Mouse (Mus musculus): ENCODE measurements at regions not wholly inside any gene's neighbourhood (a gene's known extent, or its start where the extent isn't known, plus 50 kb on each side); places are given as distances from the start of the nearest gene placed in this dataset.

DNA sequence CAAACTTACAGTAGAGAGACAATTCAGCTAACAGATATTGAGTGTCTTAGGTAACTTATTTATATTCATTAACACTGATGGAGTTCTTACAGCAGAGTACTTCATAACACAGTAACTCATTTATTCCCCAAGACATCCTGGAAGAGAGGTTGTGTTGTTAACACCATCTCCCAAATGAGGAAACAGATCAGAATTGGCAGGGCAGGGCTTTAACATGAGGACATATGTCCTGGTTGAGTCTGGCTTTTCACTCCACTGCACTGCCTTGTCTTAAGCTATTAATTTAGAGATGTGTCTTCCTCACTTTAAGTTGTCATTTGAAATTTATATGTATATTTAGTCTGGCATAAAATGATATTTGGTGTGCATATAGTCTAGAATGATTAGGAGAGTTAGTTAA, 292.4 kb upstream of the Ndst3 start:
- no peaks in the 10 kb centered on the region for H3K36me3 ChIP-seq (ENCODE audit: insufficient read depth)
- H3K27me3 ChIP-seq (ENCODE audit: insufficient read depth, low read length), result no peaks in the 10 kb centered on the region
- DNase-seq (no peak), ATAC-seq (no peak)
- no peak for TF ChIP-seq CTCF (IDR thresholded peaks at IDR 0.05; ENCODE audit: low read depth)
- H3K9me3 ChIP-seq (ENCODE audit: low read length), result no peaks in the 10 kb centered on the region
- no peak overlapping the region for H3K27ac ChIP-seq (ENCODE audit: low read depth, low read length)
- no peak overlapping the region for H3K9ac ChIP-seq
- no peak overlapping the region for H3K4me2 ChIP-seq (ENCODE audit: low read depth)
- no peaks in the 10 kb centered on the region for H3K4me1 ChIP-seq (ENCODE audit: insufficient read depth)
- no peak overlapping the region for H3K4me3 ChIP-seq (ENCODE audit: low read depth, low read length)

DNA sequence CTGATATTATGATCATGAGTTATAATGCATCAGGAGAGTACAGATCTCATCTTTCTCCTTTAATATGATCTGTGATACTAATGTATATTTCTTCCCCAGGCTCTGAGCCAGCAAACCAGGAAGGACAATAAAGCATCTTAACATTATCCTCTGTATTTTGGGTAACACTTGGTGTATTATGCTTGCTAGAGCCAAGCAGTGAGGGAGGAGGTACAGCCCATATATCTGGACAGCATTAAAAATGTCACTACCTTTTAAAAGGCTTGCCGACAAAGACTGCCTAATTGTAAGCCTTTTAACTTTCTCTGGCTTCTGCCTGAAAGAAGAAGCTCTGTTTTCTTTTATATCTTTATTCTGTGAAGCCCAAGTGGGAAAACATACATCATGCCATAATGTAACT, 292.9 kb upstream of the Ndst3 start:
- TF ChIP-seq CTCF (IDR thresholded peaks at IDR 0.05; ENCODE audit: low read depth), result no peak
- Histone ChIP-seq H3K9ac (no peak overlapping the region), H3K4me2 (ENCODE audit: low read depth) (no peak overlapping the region), H3K4me1 (ENCODE audit: insufficient read depth) (no peaks in the 10 kb centered on the region), H3K27ac (ENCODE audit: low read depth, low read length) (no peak overlapping the region), H3K27me3 (ENCODE audit: insufficient read depth, low read length) (no peaks in the 10 kb centered on the region), H3K9me3 (ENCODE audit: low read length) (no peaks in the 10 kb centered on the region), H3K36me3 (ENCODE audit: insufficient read depth) (no peaks in the 10 kb centered on the region), H3K4me3 (ENCODE audit: low read depth, low read length) (no peak overlapping the region)
- DNase-seq (no peak), ATAC-seq (no peak)
- WGBS, result 51% methylated on average over 1 of the region's 1 CpGs

DNA sequence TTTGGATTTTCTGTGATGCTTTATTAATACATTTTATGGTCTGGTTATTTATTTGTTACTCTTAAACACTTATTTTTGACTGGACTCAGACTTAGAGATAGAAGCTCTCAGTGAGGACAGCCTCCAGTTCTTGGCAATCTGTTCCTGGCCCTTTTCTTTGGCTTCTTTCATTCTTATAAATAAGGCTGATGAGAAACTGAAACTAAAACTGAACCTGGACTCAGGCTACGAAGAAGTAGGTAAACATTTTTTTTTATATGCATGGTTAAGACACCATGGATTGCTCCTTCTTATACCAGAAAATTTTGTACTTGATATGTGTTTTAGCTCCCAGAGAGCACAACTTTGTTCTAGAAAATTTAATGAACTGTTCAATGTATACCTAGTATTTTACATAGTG, 293.4 kb upstream of the Ndst3 start:
- 53% methylated on average over 1 of the region's 1 CpGs for WGBS
- Histone ChIP-seq H3K27me3 (ENCODE audit: insufficient read depth, low read length) (no peaks in the 10 kb centered on the region), H3K36me3 (ENCODE audit: insufficient read depth) (no peaks in the 10 kb centered on the region), H3K4me1 (ENCODE audit: insufficient read depth) (no peaks in the 10 kb centered on the region), H3K9ac (no peak overlapping the region), H3K4me3 (ENCODE audit: low read depth, low read length) (no peak overlapping the region), H3K27ac (ENCODE audit: low read depth, low read length) (no peak overlapping the region), H3K4me2 (ENCODE audit: low read depth) (no peak overlapping the region), H3K9me3 (ENCODE audit: low read length) (no peaks in the 10 kb centered on the region)
- DNase-seq, result no peak
- TF ChIP-seq CTCF (IDR thresholded peaks at IDR 0.05; ENCODE audit: low read depth), result no peak
- no peak for ATAC-seq

GRCm38 (mm10) chr3:123999957-124000616, 309.4 kb upstream of the Ndst3 start:
- no peaks in the 10 kb centered on the region for H3K4me1 ChIP-seq (ENCODE audit: insufficient read depth)
- WGBS, result 84% methylated on average over 3 of the region's 3 CpGs
- no peaks in the 10 kb centered on the region for H3K9me3 ChIP-seq (ENCODE audit: low read length)
- H3K9ac ChIP-seq, result no peak overlapping the region
- TF ChIP-seq CTCF (IDR thresholded peaks at IDR 0.05; ENCODE audit: low read depth), result no peak
- ATAC-seq (no peak), DNase-seq (no peak)
- no peaks in the 10 kb centered on the region for H3K27me3 ChIP-seq (ENCODE audit: insufficient read depth, low read length)
- H3K4me3 ChIP-seq (ENCODE audit: low read depth, low read length), result no peak overlapping the region
- H3K36me3 ChIP-seq (ENCODE audit: insufficient read depth), result no peaks in the 10 kb centered on the region
- no peak overlapping the region for H3K4me2 ChIP-seq (ENCODE audit: low read depth)
- no peak overlapping the region for H3K27ac ChIP-seq (ENCODE audit: low read depth, low read length)

DNA sequence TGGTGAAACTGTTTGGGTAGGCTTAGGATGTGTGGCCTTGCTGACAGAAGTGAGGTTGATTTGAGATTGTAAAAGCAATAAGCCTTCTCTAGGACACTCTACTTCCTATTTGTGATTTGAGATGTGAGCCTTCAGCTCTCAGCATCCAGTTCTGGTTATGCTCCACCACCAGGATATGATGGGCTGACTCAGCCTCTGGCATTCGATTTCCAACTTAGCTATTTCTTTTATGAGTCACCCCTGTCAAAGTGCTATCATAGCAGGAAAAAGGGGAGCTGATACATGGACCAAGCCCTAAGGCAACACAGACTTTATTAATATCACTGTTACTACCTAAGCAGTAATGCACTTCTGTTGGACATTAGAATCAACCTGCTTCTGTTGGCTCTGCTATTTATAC, 310.2 kb upstream of the Ndst3 start:
- H3K27me3 ChIP-seq (ENCODE audit: insufficient read depth, low read length), result no peaks in the 10 kb centered on the region
- H3K4me2 ChIP-seq (ENCODE audit: low read depth), result no peak overlapping the region
- no peak overlapping the region for H3K4me3 ChIP-seq (ENCODE audit: low read depth, low read length)
- no peaks in the 10 kb centered on the region for H3K4me1 ChIP-seq (ENCODE audit: insufficient read depth)
- no peaks in the 10 kb centered on the region for H3K36me3 ChIP-seq (ENCODE audit: insufficient read depth)
- H3K27ac ChIP-seq (ENCODE audit: low read depth, low read length), result no peak overlapping the region
- no peak for DNase-seq
- no peak overlapping the region for H3K9ac ChIP-seq
- no peaks in the 10 kb centered on the region for H3K9me3 ChIP-seq (ENCODE audit: low read length)
- ATAC-seq, result no peak
- WGBS, result 79% methylated on average over 1 of the region's 1 CpGs
- no peak for TF ChIP-seq CTCF (IDR thresholded peaks at IDR 0.05; ENCODE audit: low read depth)

DNA sequence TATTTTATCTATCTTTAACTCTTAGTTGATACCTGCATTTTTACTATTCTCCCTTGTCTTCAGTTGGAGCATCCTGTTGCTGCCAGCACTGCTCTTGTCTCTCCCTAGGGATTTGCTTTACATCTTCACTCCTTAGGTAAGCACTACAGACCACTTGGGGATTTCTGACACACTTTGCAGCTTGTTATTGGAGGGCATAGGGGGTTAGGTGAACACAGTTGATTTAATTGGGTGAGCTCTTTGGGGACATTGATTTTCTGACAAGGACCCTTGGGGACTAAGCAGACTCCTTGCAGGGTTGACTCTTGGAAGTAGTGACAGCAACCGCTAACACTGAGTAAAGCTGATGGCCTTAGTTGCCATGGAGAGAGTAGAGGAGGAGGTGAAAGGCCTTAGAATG, 309.0 kb upstream of the Tram1l1 start:
- H3K27ac ChIP-seq (ENCODE audit: low read depth, low read length), result no peak overlapping the region
- no peak for DNase-seq
- no peaks in the 10 kb centered on the region for H3K27me3 ChIP-seq (ENCODE audit: insufficient read depth, low read length)
- no peak overlapping the region for H3K4me2 ChIP-seq (ENCODE audit: low read depth)
- H3K9me3 ChIP-seq (ENCODE audit: low read length), result no peaks in the 10 kb centered on the region
- no peak overlapping the region for H3K4me3 ChIP-seq (ENCODE audit: low read depth, low read length)
- 82% methylated on average over 1 of the region's 1 CpGs for WGBS
- no peak overlapping the region for H3K9ac ChIP-seq
- H3K4me1 ChIP-seq (ENCODE audit: insufficient read depth), result no peaks in the 10 kb centered on the region
- H3K36me3 ChIP-seq (ENCODE audit: insufficient read depth), result no peaks in the 10 kb centered on the region
- TF ChIP-seq CTCF (IDR thresholded peaks at IDR 0.05; ENCODE audit: low read depth), result no peak
- ATAC-seq, result no peak

GRCm38 (mm10) chr3:124018618-124019017, 302.0 kb upstream of the Tram1l1 start:
- Histone ChIP-seq H3K9ac (no peak overlapping the region), H3K4me3 (ENCODE audit: low read depth, low read length) (no peak overlapping the region), H3K4me1 (ENCODE audit: insufficient read depth) (no peaks in the 10 kb centered on the region), H3K27me3 (ENCODE audit: insufficient read depth, low read length) (no peaks in the 10 kb centered on the region), H3K36me3 (ENCODE audit: insufficient read depth) (no peaks in the 10 kb centered on the region), H3K27ac (ENCODE audit: low read depth, low read length) (no peak overlapping the region), H3K4me2 (ENCODE audit: low read depth) (no peak overlapping the region), H3K9me3 (ENCODE audit: low read length) (no peaks in the 10 kb centered on the region)
- TF ChIP-seq CTCF (IDR thresholded peaks at IDR 0.05; ENCODE audit: low read depth), result no peak
- WGBS, result 70% methylated on average over 1 of the region's 1 CpGs
- DNase-seq, result no peak
- ATAC-seq, result no peak
